Mouse (Mus musculus): Measurements from ENCODE around the gene Gm45808.

Gene Gm45808

DNA sequence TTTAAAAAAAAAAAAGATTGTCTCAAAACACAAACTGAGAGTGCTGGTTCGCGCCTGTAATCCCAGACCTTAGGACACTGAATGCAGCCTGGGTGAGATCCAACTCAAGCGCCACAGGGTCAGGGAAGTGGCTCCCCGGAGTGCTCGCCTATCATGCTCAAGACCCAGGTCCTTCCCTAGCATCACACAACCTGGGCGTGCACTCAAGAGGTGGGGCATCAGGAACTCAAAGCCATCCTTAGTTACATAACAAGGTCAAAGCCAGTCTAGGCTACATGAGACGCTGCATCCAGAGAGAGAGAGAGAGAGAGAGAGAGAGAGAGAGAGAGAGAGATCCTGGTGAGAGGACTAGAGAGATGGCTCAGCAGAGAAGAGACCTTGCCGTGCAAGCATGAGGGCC is 60.1 kb downstream of the Gm45808 start:
- in situ Hi-C loops (cut with MboI; ENCODE audit: low pct_unique_long_range_greater_than_20kb in 1 of 2, low sequenced_read_pairs in 2 of 2, unreplicated experiment in 1 of 2): no loop called here

DNA sequence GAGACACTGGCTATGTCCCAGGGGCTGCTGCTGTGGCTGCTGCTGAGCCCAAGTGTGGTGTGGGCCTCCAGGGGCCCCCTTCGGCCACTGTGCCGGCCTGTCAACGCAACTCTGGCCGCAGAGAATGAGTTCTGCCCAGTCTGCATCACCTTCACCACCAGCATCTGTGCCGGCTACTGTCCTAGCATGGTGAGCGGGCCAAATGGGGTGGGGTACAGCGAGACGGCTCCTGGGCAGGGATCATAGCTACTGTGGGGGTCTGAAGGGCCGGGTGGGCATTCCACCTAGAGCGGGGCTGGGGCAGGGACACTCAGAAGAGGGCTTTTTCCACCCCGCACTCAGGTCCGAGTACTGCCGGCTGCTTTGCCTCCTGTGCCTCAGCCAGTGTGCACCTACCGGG is 65.4 kb downstream of the Gm45808 start:
- in situ Hi-C loops (cut with MboI; ENCODE audit: low pct_unique_long_range_greater_than_20kb in 1 of 2, low sequenced_read_pairs in 2 of 2, unreplicated experiment in 1 of 2): no loop called here

DNA sequence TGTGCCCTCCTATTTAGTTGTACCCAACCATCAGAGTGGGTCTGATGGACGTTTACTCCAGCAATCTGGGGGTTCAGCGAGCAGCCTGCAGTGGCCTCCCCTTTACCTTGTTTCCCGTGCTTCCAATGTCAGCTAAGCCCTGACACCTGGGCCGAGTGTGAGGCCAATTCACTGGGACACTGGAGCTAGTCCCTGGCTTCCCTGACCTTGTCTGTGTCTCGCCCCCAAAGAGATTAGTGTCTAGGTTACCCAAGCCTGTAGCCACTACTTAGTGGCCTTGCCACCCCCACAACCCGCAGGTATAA is 66.0 kb downstream of the Gm45808 start, which contains the start of gene Lhb:
TSS of gene Lhb (plus strand) at position 206 of the 305 bp plus-strand sequence.
- in situ Hi-C loops (cut with MboI; ENCODE audit: low pct_unique_long_range_greater_than_20kb in 1 of 2, low sequenced_read_pairs in 2 of 2, unreplicated experiment in 1 of 2): no loop called here

DNA sequence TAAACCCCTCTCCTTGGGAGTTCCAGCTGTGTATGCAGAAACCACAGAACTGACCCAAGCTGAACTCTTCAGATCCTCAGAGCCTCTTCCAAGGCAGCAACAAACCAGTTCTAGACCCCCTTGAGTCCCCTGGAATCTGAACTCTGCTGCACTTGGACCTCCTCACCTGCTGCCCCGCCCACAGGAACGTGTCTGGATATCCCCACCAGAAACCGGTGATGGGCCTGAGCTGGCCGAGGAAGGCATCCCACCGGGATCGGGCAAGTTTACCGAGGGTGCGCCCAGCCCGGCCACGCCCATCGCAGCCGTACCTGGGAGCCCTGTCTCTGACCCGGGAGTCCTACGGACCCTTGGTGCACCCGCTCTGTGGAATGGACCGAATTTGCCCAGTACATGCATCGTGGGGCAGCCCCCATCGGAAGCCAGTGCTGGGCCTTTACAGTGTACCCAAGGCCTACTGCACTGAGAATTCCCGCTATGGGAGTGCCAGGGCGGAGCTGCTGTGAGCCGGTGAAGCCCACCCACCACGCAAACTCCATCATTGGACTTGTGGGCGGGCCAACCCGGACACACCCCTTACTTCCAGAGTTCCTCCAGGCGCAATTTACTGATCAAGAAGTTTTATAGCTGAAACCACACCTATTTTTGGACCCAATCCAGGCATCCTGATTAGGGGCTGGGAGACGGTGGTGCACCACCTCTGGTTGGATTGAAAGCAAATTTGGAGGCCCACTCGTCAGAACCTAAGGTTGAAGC is 66.6 kb downstream of the Gm45808 start:
- in situ Hi-C loops (cut with MboI; ENCODE audit: low pct_unique_long_range_greater_than_20kb in 1 of 2, low sequenced_read_pairs in 2 of 2, unreplicated experiment in 1 of 2): no loop called here

DNA sequence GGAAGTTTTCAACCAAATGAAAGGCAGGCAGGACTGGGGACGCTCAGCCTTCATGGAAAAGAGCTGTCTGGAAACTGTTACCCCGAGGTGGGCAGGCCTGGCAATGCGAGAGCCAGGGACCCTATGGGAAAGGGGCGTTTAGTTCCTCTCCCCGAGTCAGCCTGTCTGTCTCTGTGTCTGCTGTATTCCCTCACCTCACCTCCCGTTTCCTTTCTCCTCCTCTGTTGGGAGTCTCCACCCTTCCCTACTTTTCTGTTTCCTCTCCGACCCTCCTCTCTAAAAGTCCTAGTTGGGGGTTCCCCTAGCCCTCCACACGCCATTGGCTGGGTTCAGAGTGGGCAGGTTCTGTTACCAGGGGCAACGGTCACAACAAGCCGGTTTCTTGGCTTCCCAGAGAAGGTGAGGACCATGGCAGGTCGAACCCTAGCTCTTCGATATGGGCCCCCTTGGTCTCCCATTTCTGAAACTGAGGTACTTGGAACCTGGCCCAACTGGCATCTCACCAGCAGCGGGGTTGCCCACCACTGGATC is 68.6 kb downstream of the Gm45808 start:
- in situ Hi-C loops (cut with MboI; ENCODE audit: low pct_unique_long_range_greater_than_20kb in 1 of 2, low sequenced_read_pairs in 2 of 2, unreplicated experiment in 1 of 2): no loop called here

Measured in mouse embryonic stem cell (cell line).